Mouse (Mus musculus): ENCODE data around the gene Gnl2. TPM values are rescaled to one million over a fixed set of nuclear protein-coding genes. Genes with fewer than 3 reads are reported as not detected.
A peak's percentile ranks its signal among the peaks of the same experiment; 100 is the strongest.

Gnl2 gene
- polyA plus RNA-seq, 1 experiment = 95.6 TPM

DNA sequence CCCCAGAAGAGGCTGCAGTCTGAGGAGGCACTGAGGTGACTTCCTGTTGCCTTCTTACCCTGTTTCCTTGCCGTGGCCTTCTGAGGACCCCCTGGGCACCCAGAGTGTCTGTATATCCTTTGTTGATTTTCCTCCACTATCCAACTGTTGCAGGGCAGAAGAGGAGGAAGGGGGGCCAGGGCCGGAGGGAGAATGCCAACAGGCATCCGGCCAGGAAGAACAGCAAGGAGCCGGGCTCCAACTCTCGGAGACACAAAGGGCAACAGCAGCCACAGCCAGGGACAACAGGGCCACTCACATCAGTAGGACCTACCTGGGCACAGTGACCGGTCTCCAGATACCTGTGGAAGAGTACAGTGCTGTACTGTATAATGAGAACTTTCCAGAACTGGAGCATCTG is 8.2 kb upstream of the Gnl2 start:
- DNase-seq (ENCODE audit: low read depth) = no peak
- no peak for TF ChIP-seq CTCF (IDR thresholded peaks at IDR 0.05; ENCODE audit: borderline replicate concordance, extremely low read depth, insufficient read depth, insufficient read length)
- no peak for TF ChIP-seq POLR2A (IDR thresholded peaks at IDR 0.05; ENCODE audit: borderline replicate concordance, extremely low read depth, insufficient read depth, insufficient read length, poor library complexity, severe bottlenecking)

DNA sequence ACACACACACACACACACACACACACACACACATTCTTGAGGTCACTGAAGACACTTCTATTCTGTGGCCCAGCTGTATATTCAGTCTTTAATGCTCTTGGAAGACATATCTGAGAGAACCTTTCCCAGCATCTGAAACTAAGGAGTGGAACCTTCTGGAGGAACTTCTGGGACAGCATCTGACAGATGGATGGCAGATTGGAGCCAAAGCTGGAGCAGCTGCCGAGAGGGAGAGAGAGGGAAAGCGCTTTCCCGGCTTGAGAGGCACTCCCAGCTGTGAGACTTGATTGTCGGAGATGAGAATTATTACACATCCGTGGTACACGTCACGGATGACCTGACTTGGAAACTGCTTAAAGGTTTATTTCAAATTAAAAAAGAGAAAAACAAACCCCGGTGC is 7.7 kb upstream of the Gnl2 start:
- peak; percentile 25 for DNase-seq (ENCODE audit: low read depth)
- TF ChIP-seq CTCF (IDR thresholded peaks at IDR 0.05; ENCODE audit: borderline replicate concordance, extremely low read depth, insufficient read depth, insufficient read length) (no peak), POLR2A (IDR thresholded peaks at IDR 0.05; ENCODE audit: borderline replicate concordance, extremely low read depth, insufficient read depth, insufficient read length, poor library complexity, severe bottlenecking) (no peak)

- TF ChIP-seq CTCF (IDR thresholded peaks at IDR 0.05; ENCODE audit: borderline replicate concordance, extremely low read depth, insufficient read depth, insufficient read length) (no peak), POLR2A (IDR thresholded peaks at IDR 0.05; ENCODE audit: borderline replicate concordance, extremely low read depth, insufficient read depth, insufficient read length, poor library complexity, severe bottlenecking) (no peak)
- peak; percentile 19 for DNase-seq (ENCODE audit: low read depth)
Observed at GRCm38 (mm10) chr4:125017431-125017830, 1.0 kb downstream of the Gnl2 start.

GRCm38 (mm10) chr4:125020780-125021538 is 4.6 kb downstream of the Gnl2 start:
- peak; percentile 26 for DNase-seq (ENCODE audit: low read depth)
- TF ChIP-seq CTCF (IDR thresholded peaks at IDR 0.05; ENCODE audit: borderline replicate concordance, extremely low read depth, insufficient read depth, insufficient read length) (peak; percentile 58; the same call in 1 of the 2 replicates), POLR2A (IDR thresholded peaks at IDR 0.05; ENCODE audit: borderline replicate concordance, extremely low read depth, insufficient read depth, insufficient read length, poor library complexity, severe bottlenecking) (no peak)

- peak; percentile 97 for DNase-seq (ENCODE audit: low read depth)
Observed at GRCm38 (mm10) chr4:125029891-125030614, 13.7 kb downstream of the Gnl2 start.

GRCm38 (mm10) chr4:125034341-125034740 is 18.0 kb downstream of the Gnl2 start:
- TF ChIP-seq POLR2A (IDR thresholded peaks at IDR 0.05; ENCODE audit: borderline replicate concordance, extremely low read depth, insufficient read depth, insufficient read length, poor library complexity, severe bottlenecking) = no peak
- TF ChIP-seq CTCF (IDR thresholded peaks at IDR 0.05; ENCODE audit: borderline replicate concordance, extremely low read depth, insufficient read depth, insufficient read length) = no peak
- no peak for DNase-seq (ENCODE audit: low read depth)

More at GRCm38 (mm10) chr4:125029891-125030614, 13.7 kb downstream of the Gnl2 start:
- TF ChIP-seq POLR2A (IDR thresholded peaks at IDR 0.05; ENCODE audit: borderline replicate concordance, extremely low read depth, insufficient read depth, insufficient read length, poor library complexity, severe bottlenecking) = peak; percentile 61; the same call in 1 of the 2 replicates
- no peak for TF ChIP-seq CTCF (IDR thresholded peaks at IDR 0.05; ENCODE audit: borderline replicate concordance, extremely low read depth, insufficient read depth, insufficient read length)

GRCm38 (mm10) chr4:125044454-125044853 is 28.1 kb downstream of the Gnl2 start:
- no peak for DNase-seq (ENCODE audit: low read depth)
- no peak for TF ChIP-seq POLR2A (IDR thresholded peaks at IDR 0.05; ENCODE audit: borderline replicate concordance, extremely low read depth, insufficient read depth, insufficient read length, poor library complexity, severe bottlenecking)

GRCm38 (mm10) chr4:125055385-125055784 is 39.0 kb downstream of the Gnl2 start:
- no peak for DNase-seq (ENCODE audit: low read depth)

GRCm38 (mm10) chr4:125056476-125056875 is 40.1 kb downstream of the Gnl2 start:
- DNase-seq (ENCODE audit: low read depth) = no peak
- no peak for TF ChIP-seq CTCF (IDR thresholded peaks at IDR 0.05; ENCODE audit: borderline replicate concordance, extremely low read depth, insufficient read depth, insufficient read length)
- TF ChIP-seq POLR2A (IDR thresholded peaks at IDR 0.05; ENCODE audit: borderline replicate concordance, extremely low read depth, insufficient read depth, insufficient read length, poor library complexity, severe bottlenecking) = no peak

More at GRCm38 (mm10) chr4:125055385-125055784, 39.0 kb downstream of the Gnl2 start:
- TF ChIP-seq POLR2A (IDR thresholded peaks at IDR 0.05; ENCODE audit: borderline replicate concordance, extremely low read depth, insufficient read depth, insufficient read length, poor library complexity, severe bottlenecking) (no peak), CTCF (IDR thresholded peaks at IDR 0.05; ENCODE audit: borderline replicate concordance, extremely low read depth, insufficient read depth, insufficient read length) (no peak)

GRCm38 (mm10) chr4:125057273-125057672 is 40.9 kb downstream of the Gnl2 start:
- TF ChIP-seq CTCF (IDR thresholded peaks at IDR 0.05; ENCODE audit: borderline replicate concordance, extremely low read depth, insufficient read depth, insufficient read length) = no peak
- no peak for TF ChIP-seq POLR2A (IDR thresholded peaks at IDR 0.05; ENCODE audit: borderline replicate concordance, extremely low read depth, insufficient read depth, insufficient read length, poor library complexity, severe bottlenecking)
- DNase-seq (ENCODE audit: low read depth) = no peak

GRCm38 (mm10) chr4:125058033-125058432 is 41.6 kb downstream of the Gnl2 start:
- TF ChIP-seq POLR2A (IDR thresholded peaks at IDR 0.05; ENCODE audit: borderline replicate concordance, extremely low read depth, insufficient read depth, insufficient read length, poor library complexity, severe bottlenecking) = no peak
- no peak for TF ChIP-seq CTCF (IDR thresholded peaks at IDR 0.05; ENCODE audit: borderline replicate concordance, extremely low read depth, insufficient read depth, insufficient read length)
- no peak for DNase-seq (ENCODE audit: low read depth)
